ENCODE assay signal across 13 mouse cellular contexts in the genomic region with DNA sequence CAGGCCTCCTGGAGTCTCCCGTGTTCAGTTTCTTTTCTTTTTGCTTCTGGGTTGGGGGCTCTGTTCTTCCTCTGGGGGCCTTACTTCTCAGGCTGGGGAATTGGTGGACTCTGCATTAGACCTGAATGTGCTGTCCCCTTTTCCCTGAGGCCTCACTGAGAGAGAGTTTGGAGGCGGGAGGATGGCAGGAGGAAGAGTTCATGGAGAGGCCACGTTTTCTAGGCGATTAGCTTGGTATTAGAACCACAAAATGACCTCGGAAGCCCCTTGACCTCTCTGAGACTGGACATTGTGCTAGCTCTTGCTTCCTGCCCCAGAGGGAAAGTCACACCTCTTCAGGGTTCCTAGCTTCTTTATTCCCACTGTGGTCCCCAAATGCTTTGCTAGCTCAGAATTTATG. TPM values are rescaled to one million over a fixed set of nuclear protein-coding genes. Genes with fewer than 3 reads are reported as not detected.
DNase-seq lines count a peak whose midpoint lies in the region; ATAC-seq and TF ChIP-seq lines count a peak whose summit lies in the region.
"Had no signal": no experiment of that assay in that cellular context is flagged by ENCODE, and none has a peak within 500 bp of the region (broad histone marks: within the 10 kb centered on the region; RNA-seq: fewer than 3 reads in every experiment).

No protein-coding gene starts in this region.

- peak overlapping the region; percentile 70 for H3K4me2 ChIP-seq in lung, embryonic 15.5 days
- peak overlapping the region; percentile 56 for H3K4me2 ChIP-seq in hindbrain, postnatal 0 days (ENCODE audit: low read depth, low read length)
- H3K4me2 ChIP-seq in stomach, embryonic 16.5 days (ENCODE audit: low read depth, low read length): peak overlapping the region; percentile 65
- no peak overlapping the region for H3K4me2 ChIP-seq in forebrain, embryonic 11.5 days (ENCODE audit: low read depth, low read length, severe bottlenecking)
- H3K4me2 ChIP-seq: forebrain, embryonic 13.5 days had no signal

- DNase-seq in adrenal gland, postnatal 14 days: peak; percentile 60
- DNase-seq in adrenal gland, adult 8-10 months: no peak
- DNase-seq in lung, adult 2 months: no peak
- no peak for DNase-seq in hindbrain, postnatal 0 days (ENCODE audit: low spot score)
- no peak for DNase-seq in forebrain, embryonic 11.5 days (ENCODE audit: low spot score)
- no peak for DNase-seq in right cerebral cortex, postnatal 10 days (ENCODE audit: low spot score in 2 of 2)
- DNase-seq: left cerebral cortex, postnatal 4 days; lung, postnatal 4 days had no signal

- no peak for TF ChIP-seq CTCF in lung, adult 2 months (IDR thresholded peaks at IDR 0.05; ENCODE audit: insufficient read depth, low read length)
- TF ChIP-seq CTCF in hindbrain, postnatal 0 days (IDR thresholded peaks at IDR 0.05; ENCODE audit: low read depth): no peak

- peak overlapping the region; percentile 58 for H3K4me3 ChIP-seq in lung, embryonic 15.5 days
- no peak overlapping the region for H3K4me3 ChIP-seq in lung, adult 2 months (replicated peaks; ENCODE audit: extremely low read depth, low read depth, low read length)
- peak overlapping the region; percentile 17 for H3K4me3 ChIP-seq in hindbrain, postnatal 0 days (ENCODE audit: low read length)
- H3K4me3 ChIP-seq in stomach, embryonic 16.5 days (replicated peaks; ENCODE audit: low read length): peak overlapping the region; percentile 63
- H3K4me3 ChIP-seq in forebrain, embryonic 11.5 days (ENCODE audit: low read depth, low read length): no peak overlapping the region
- H3K4me3 ChIP-seq: forebrain, embryonic 13.5 days; layer of hippocampus, adult 2 months had no signal

- no peaks in the 10 kb centered on the region for H3K36me3 ChIP-seq in lung, embryonic 15.5 days
- H3K36me3 ChIP-seq in hindbrain, postnatal 0 days (ENCODE audit: insufficient read depth, low read length): no peaks in the 10 kb centered on the region
- H3K36me3 ChIP-seq in stomach, embryonic 16.5 days (ENCODE audit: control insufficient read depth, insufficient read depth, low read length): no peaks in the 10 kb centered on the region
- H3K36me3 ChIP-seq in forebrain, embryonic 11.5 days (ENCODE audit: control insufficient read depth, insufficient read depth, low read length): no peaks in the 10 kb centered on the region

- peaks cover 8% of the 10 kb centered on the region; the same call in 1 of the 2 replicates for H3K4me1 ChIP-seq in lung, embryonic 15.5 days
- no peaks in the 10 kb centered on the region; the same call in none of the 2 replicates for H3K4me1 ChIP-seq in lung, adult 2 months (ENCODE audit: control insufficient read depth, insufficient read depth, low read length)
- H3K4me1 ChIP-seq in hindbrain, postnatal 0 days (ENCODE audit: insufficient read depth, low read length): no peaks in the 10 kb centered on the region
- H3K4me1 ChIP-seq in stomach, embryonic 16.5 days (ENCODE audit: control insufficient read depth, insufficient read depth, low read length): peaks cover 8% of the 10 kb centered on the region; the same call in 1 of the 2 replicates
- no peaks in the 10 kb centered on the region for H3K4me1 ChIP-seq in forebrain, embryonic 11.5 days (replicated peaks; ENCODE audit: control insufficient read depth, insufficient read depth, low read length)
- H3K4me1 ChIP-seq: forebrain, embryonic 13.5 days had no signal

- H3K27me3 ChIP-seq in lung, embryonic 15.5 days: peaks cover 60% of the 10 kb centered on the region
- peaks cover 79% of the 10 kb centered on the region for H3K27me3 ChIP-seq in hindbrain, postnatal 0 days (ENCODE audit: insufficient read depth, low read length)
- peaks cover 5% of the 10 kb centered on the region; the same call in 1 of the 2 replicates for H3K27me3 ChIP-seq in stomach, embryonic 16.5 days (ENCODE audit: control insufficient read depth, insufficient read depth, low read length)
- H3K27me3 ChIP-seq in forebrain, embryonic 11.5 days (ENCODE audit: control insufficient read depth, insufficient read depth, low read length): peaks cover 98% of the 10 kb centered on the region

- peak overlapping the region; percentile 99 for H3K27ac ChIP-seq in lung, embryonic 15.5 days
- H3K27ac ChIP-seq in hindbrain, postnatal 0 days: peak overlapping the region; percentile 85
- H3K27ac ChIP-seq in stomach, embryonic 16.5 days (ENCODE audit: low read length): peak overlapping the region; percentile 98
- H3K27ac ChIP-seq in forebrain, embryonic 11.5 days (ENCODE audit: low read depth, low read length): no peak overlapping the region
- H3K27ac ChIP-seq: forebrain, embryonic 13.5 days; layer of hippocampus, adult 2 months had no signal

- no peak for ATAC-seq in lung, embryonic 15.5 days (ENCODE audit: borderline replicate concordance, extremely low read depth, low FRiP score, low TSS enrichment)
- no peak for ATAC-seq in hindbrain, postnatal 0 days
- ATAC-seq in stomach, embryonic 16.5 days (ENCODE audit: insufficient read depth, low FRiP score): no peak
- no peak for ATAC-seq in forebrain, embryonic 11.5 days (replicated peaks; ENCODE audit: low FRiP score)
- ATAC-seq: forebrain, embryonic 13.5 days had no signal

- peak overlapping the region; percentile 59 for H3K9ac ChIP-seq in lung, embryonic 15.5 days
- 0 out of 2 replicates have a peak overlapping the region, but pooled peaks have one; percentile 30 for H3K9ac ChIP-seq in hindbrain, postnatal 0 days (replicated peaks; ENCODE audit: low read length)
- H3K9ac ChIP-seq in stomach, embryonic 16.5 days (ENCODE audit: low read length): peak overlapping the region; percentile 84
- H3K9ac ChIP-seq in forebrain, embryonic 11.5 days (ENCODE audit: low read length): no peak overlapping the region
- H3K9ac ChIP-seq: forebrain, embryonic 13.5 days had no signal

- TF ChIP-seq POLR2A in lung, adult 2 months (IDR thresholded peaks at IDR 0.05; ENCODE audit: borderline replicate concordance, extremely low read depth, low read depth, low read length): no peak

- H3K9me3 ChIP-seq in lung, embryonic 15.5 days: no peaks in the 10 kb centered on the region
- H3K9me3 ChIP-seq in hindbrain, postnatal 0 days (ENCODE audit: low read length): no peaks in the 10 kb centered on the region
- no peaks in the 10 kb centered on the region for H3K9me3 ChIP-seq in stomach, embryonic 16.5 days (replicated peaks; ENCODE audit: control insufficient read depth, low read length)
- no peaks in the 10 kb centered on the region for H3K9me3 ChIP-seq in forebrain, embryonic 11.5 days (ENCODE audit: control insufficient read depth, low read length)
- H3K9me3 ChIP-seq: forebrain, embryonic 13.5 days had no signal

- 10% methylated on average over 5 of the region's 5 CpGs for WGBS in lung, embryonic 15.5 days
- WGBS in lung, adult 2 months: 28% methylated on average over 5 of the region's 5 CpGs
- WGBS in hindbrain, postnatal 0 days: under 1% methylated on average over 5 of the region's 5 CpGs
- WGBS in stomach, embryonic 16.5 days: 6% methylated on average over 5 of the region's 5 CpGs
- WGBS in forebrain, embryonic 11.5 days: 0% methylated on average over 5 of the region's 5 CpGs

RNA-seq across cellular contexts. Expression of a gene that starts 1.0 kb away (rescaled TPM):
- 17.1 and 26.0 TPM in 2 replicates for total RNA-seq in adrenal gland, postnatal 14 days (2021)
- total RNA-seq in adrenal gland, adult 8-10 months (2022): 10 to 100 TPM; 19.4 to 61.4 (median 27.9) TPM
- polyA plus RNA-seq in lung, embryonic 15.5 days (2015; fragmentation: Nextera tagmentation; extraction: Ambion mirVana): 3.0 and 3.8 TPM in 2 replicates
- 11.0 and 13.2 TPM in 2 replicates for polyA plus RNA-seq in lung, adult 2 months (2012; rRNA removed)
- total RNA-seq in hindbrain, postnatal 0 days (2014; rRNA removed): 42.1 and 42.2 TPM in 2 replicates
- polyA plus RNA-seq in hindbrain, postnatal 0 days (2015; fragmentation: Nextera tagmentation; extraction: Ambion mirVana): 6.6 and 8.1 TPM in 2 replicates
- polyA plus RNA-seq in stomach, embryonic 16.5 days (2015; fragmentation: Nextera tagmentation; extraction: Ambion mirVana): 0.99 and 1.5 TPM in 2 replicates
- polyA plus RNA-seq in forebrain, embryonic 11.5 days (2014; fragmentation: Nextera tagmentation; extraction: Ambion mirVana): not detected in 2 replicates
- total RNA-seq: layer of hippocampus, adult 2 months; left cerebral cortex, postnatal 4 days had no signal
- polyA plus RNA-seq: forebrain, embryonic 13.5 days had no signal

RNA-seq across cellular contexts. Expression of a gene that starts 6.1 kb away (rescaled TPM):
- total RNA-seq in adrenal gland, postnatal 14 days (2021): 14.0 and 15.7 TPM in 2 replicates
- 10 to 100 TPM; 19.9 to 45.3 (median 27.0) TPM for total RNA-seq in adrenal gland, adult 8-10 months (2022)
- 4.3 and 4.4 TPM in 2 replicates for polyA plus RNA-seq in lung, embryonic 15.5 days (2015; fragmentation: Nextera tagmentation; extraction: Ambion mirVana)
- polyA plus RNA-seq in lung, adult 2 months (2012; rRNA removed): 9.9 and 12.5 TPM in 2 replicates
- total RNA-seq in hindbrain, postnatal 0 days (2014; rRNA removed): 4.2 and 8.6 TPM in 2 replicates
- polyA plus RNA-seq in hindbrain, postnatal 0 days (2015; fragmentation: Nextera tagmentation; extraction: Ambion mirVana): 2.4 and 3.3 TPM in 2 replicates
- polyA plus RNA-seq in stomach, embryonic 16.5 days (2015; fragmentation: Nextera tagmentation; extraction: Ambion mirVana): 2.2 and 2.7 TPM in 2 replicates
- not detected in 2 replicates for polyA plus RNA-seq in forebrain, embryonic 11.5 days (2014; fragmentation: Nextera tagmentation; extraction: Ambion mirVana)
- total RNA-seq: layer of hippocampus, adult 2 months; left cerebral cortex, postnatal 4 days had no signal
- polyA plus RNA-seq: forebrain, embryonic 13.5 days had no signal

RNA-seq across cellular contexts. Expression of a gene that starts 21.0 kb away (rescaled TPM):
- total RNA-seq in adrenal gland, postnatal 14 days (2021): 17.1 and 18.7 TPM in 2 replicates
- 10 to 100 TPM; 25.2 to 38.3 (median 26.7) TPM for total RNA-seq in adrenal gland, adult 8-10 months (2022)
- 46.1 and 54.1 TPM in 2 replicates for polyA plus RNA-seq in lung, embryonic 15.5 days (2015; fragmentation: Nextera tagmentation; extraction: Ambion mirVana)
- 12.1 and 15.6 TPM in 2 replicates for polyA plus RNA-seq in lung, adult 2 months (2012; rRNA removed)
- total RNA-seq in hindbrain, postnatal 0 days (2014; rRNA removed): 16.5 and 24.3 TPM in 2 replicates
- polyA plus RNA-seq in hindbrain, postnatal 0 days (2015; fragmentation: Nextera tagmentation; extraction: Ambion mirVana): 109 and 113 TPM in 2 replicates
- 13.8 TPM in 2 replicates for polyA plus RNA-seq in stomach, embryonic 16.5 days (2015; fragmentation: Nextera tagmentation; extraction: Ambion mirVana)
- polyA plus RNA-seq in forebrain, embryonic 11.5 days (2014; fragmentation: Nextera tagmentation; extraction: Ambion mirVana): 0.21 TPM in 1 of 2 replicates, not detected in the other
- total RNA-seq: layer of hippocampus, adult 2 months; left cerebral cortex, postnatal 4 days had no signal
- polyA plus RNA-seq: forebrain, embryonic 13.5 days had no signal

RNA-seq across cellular contexts. Expression of a gene that starts 26.2 kb away (rescaled TPM):
- 18.0 and 19.3 TPM in 2 replicates for total RNA-seq in adrenal gland, postnatal 14 days (2021)
- total RNA-seq in adrenal gland, adult 8-10 months (2022): 10 to 100 TPM; 20.8 to 27.5 (median 23.7) TPM
- polyA plus RNA-seq in lung, embryonic 15.5 days (2015; fragmentation: Nextera tagmentation; extraction: Ambion mirVana): 36.9 and 39.2 TPM in 2 replicates
- polyA plus RNA-seq in lung, adult 2 months (2012; rRNA removed): 19.7 and 24.7 TPM in 2 replicates
- 35.4 and 36.4 TPM in 2 replicates for total RNA-seq in hindbrain, postnatal 0 days (2014; rRNA removed)
- polyA plus RNA-seq in hindbrain, postnatal 0 days (2015; fragmentation: Nextera tagmentation; extraction: Ambion mirVana): 11.6 and 13.1 TPM in 2 replicates
- 9.1 and 11.5 TPM in 2 replicates for polyA plus RNA-seq in stomach, embryonic 16.5 days (2015; fragmentation: Nextera tagmentation; extraction: Ambion mirVana)
- 0.12 TPM in 1 of 2 replicates, not detected in the other for polyA plus RNA-seq in forebrain, embryonic 11.5 days (2014; fragmentation: Nextera tagmentation; extraction: Ambion mirVana)
- total RNA-seq: layer of hippocampus, adult 2 months; left cerebral cortex, postnatal 4 days had no signal
- polyA plus RNA-seq: forebrain, embryonic 13.5 days had no signal

RNA-seq across cellular contexts. Expression of a gene that starts 31.8 kb away (rescaled TPM):
- 35.7 and 39.8 TPM in 2 replicates for total RNA-seq in adrenal gland, postnatal 14 days (2021)
- total RNA-seq in adrenal gland, adult 8-10 months (2022): 10 to 100 TPM; 56.4 to 77.8 (median 59.5) TPM
- 15.2 and 16.9 TPM in 2 replicates for polyA plus RNA-seq in lung, embryonic 15.5 days (2015; fragmentation: Nextera tagmentation; extraction: Ambion mirVana)
- 8.1 and 8.2 TPM in 2 replicates for polyA plus RNA-seq in lung, adult 2 months (2012; rRNA removed)
- total RNA-seq in hindbrain, postnatal 0 days (2014; rRNA removed): 23.2 and 30.2 TPM in 2 replicates
- 29.0 and 36.3 TPM in 2 replicates for polyA plus RNA-seq in hindbrain, postnatal 0 days (2015; fragmentation: Nextera tagmentation; extraction: Ambion mirVana)
- polyA plus RNA-seq in stomach, embryonic 16.5 days (2015; fragmentation: Nextera tagmentation; extraction: Ambion mirVana): 5.6 and 8.3 TPM in 2 replicates
- polyA plus RNA-seq in forebrain, embryonic 11.5 days (2014; fragmentation: Nextera tagmentation; extraction: Ambion mirVana): not detected in 2 replicates
- total RNA-seq: layer of hippocampus, adult 2 months; left cerebral cortex, postnatal 4 days had no signal
- polyA plus RNA-seq: forebrain, embryonic 13.5 days; heart, embryonic 16.5 days had no signal

Comparison
In these comparisons a context has a peak if more than half of its experiments do, and no peak if none do; other contexts are left out.
1. H3K4me3 ChIP-seq: peak in lung, embryonic 15.5 days (single experiment), hindbrain, postnatal 0 days (single experiment) and stomach, embryonic 16.5 days (single experiment); none in lung, adult 2 months (single experiment) and forebrain, embryonic 11.5 days (single experiment).
2. RNA of a gene that starts 21.0 kb away (polyA plus RNA-seq): 109 to 113 TPM in hindbrain, postnatal 0 days, 46.1 to 54.1 TPM in lung, embryonic 15.5 days, 13.8 TPM in stomach, embryonic 16.5 days and 12.1 to 15.6 TPM in lung, adult 2 months; 0.21 TPM in forebrain, embryonic 11.5 days; every median in the first group is over 10 times any median in the second.